Comparison of ENCODE assay signal across 8 mouse cellular contexts in the genomic region with DNA sequence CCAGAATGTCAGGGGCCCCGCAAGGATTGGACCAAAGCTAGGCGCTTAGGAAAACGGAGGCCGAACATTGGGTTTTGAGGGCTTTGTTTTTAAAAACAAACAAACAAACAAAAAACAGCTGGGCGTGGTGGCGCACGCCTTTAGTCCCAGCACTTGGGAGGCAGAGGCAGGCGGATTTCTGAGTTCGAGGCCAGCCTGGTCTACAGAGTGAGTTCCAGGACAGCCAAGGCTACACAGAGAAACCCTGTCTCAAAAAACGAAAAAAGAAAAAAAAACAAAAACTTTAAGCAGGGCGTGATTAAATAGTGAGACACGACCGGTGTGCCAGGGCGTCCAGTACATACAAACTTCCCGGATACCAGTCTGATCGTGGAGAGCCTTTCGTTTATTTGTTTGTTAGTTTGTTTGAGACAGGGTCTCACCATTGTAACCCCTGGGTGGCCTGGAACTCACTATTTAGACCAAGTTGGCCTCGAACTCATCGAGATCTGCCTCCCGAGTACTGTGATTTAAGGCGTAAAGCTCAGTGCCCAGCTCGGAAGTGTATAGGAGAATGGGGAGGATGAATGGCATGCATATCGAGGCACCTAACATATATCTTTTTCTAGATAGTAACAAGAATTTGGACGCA. TPM values are rescaled to one million over a fixed set of nuclear protein-coding genes. Genes with fewer than 3 reads are reported as not detected.
DNase-seq lines count a peak whose midpoint lies in the region; ATAC-seq and TF ChIP-seq lines count a peak whose summit lies in the region.

No protein-coding gene starts in this region.

- peaks cover 9% of the 10 kb centered on the region for H3K4me1 ChIP-seq in testis, adult 2 months (ENCODE audit: control insufficient read depth, insufficient read depth, low read length)
- peaks cover 41% of the 10 kb centered on the region for H3K4me1 ChIP-seq in limb, embryonic 14.5 days (ENCODE audit: control insufficient read depth, insufficient read depth, low read length)

- TF ChIP-seq CTCF in testis, adult 2 months (IDR thresholded peaks at IDR 0.05; ENCODE audit: control insufficient read depth, insufficient read depth, insufficient replicate concordance, low read depth, low read length): no peak

- 0 out of 2 replicates have a peak, but pooled peaks have one; percentile 1 for ATAC-seq in limb, embryonic 14.5 days (ENCODE audit: low FRiP score, low read depth)
- no peak for ATAC-seq in activated CD4-positive, CD25-positive, alpha-beta regulatory T cell, adult 4 months

- H3K27ac ChIP-seq in testis, adult 2 months (ENCODE audit: control insufficient read depth, insufficient read depth, low read depth, low read length): peak overlapping the region; percentile 74
- H3K27ac ChIP-seq in limb, embryonic 14.5 days (replicated peaks; ENCODE audit: low read depth, low read length): peak overlapping the region; percentile 87

- TF ChIP-seq POLR2A in testis, adult 2 months (IDR thresholded peaks at IDR 0.05; ENCODE audit: control insufficient read depth, low read depth, low read length): no peak
- TF ChIP-seq POLR2A in limb, embryonic 14.5 days (IDR thresholded peaks at IDR 0.05; ENCODE audit: borderline replicate concordance, extremely low read depth, insufficient read depth, insufficient read length): no peak

- no peaks in the 10 kb centered on the region for H3K9me3 ChIP-seq in limb, embryonic 14.5 days (ENCODE audit: control insufficient read depth, low read length)

- peak; percentile 62 for DNase-seq in cerebellum, adult 9-11 months
- no peak for DNase-seq in cerebellum, postnatal 4 days (ENCODE audit: low spot score in 2 of 2)
- DNase-seq in testis, postnatal 14 days (ENCODE audit: low spot score): no peak
- DNase-seq in limb, embryonic 14.5 days (ENCODE audit: low spot score): no peak
- peak; percentile 61 for DNase-seq in testis, postnatal 10 days (ENCODE audit: low spot score)
- no peak for DNase-seq in layer of hippocampus, adult 8-10 months (ENCODE audit: low spot score in 2 of 2)

- no peaks in the 10 kb centered on the region for H3K27me3 ChIP-seq in testis, adult 2 months (ENCODE audit: control insufficient read depth, insufficient read depth, low read length)
- no peaks in the 10 kb centered on the region for H3K27me3 ChIP-seq in limb, embryonic 14.5 days (ENCODE audit: control insufficient read depth, insufficient read depth, low read length)

- peak overlapping the region; percentile 90 for H3K4me3 ChIP-seq in testis, adult 2 months (ENCODE audit: control insufficient read depth, low read depth, low read length)
- peak overlapping the region; percentile 87 for H3K4me3 ChIP-seq in limb, embryonic 14.5 days (replicated peaks; ENCODE audit: low read length)

- peak overlapping the region; percentile 74 for H3K9ac ChIP-seq in limb, embryonic 14.5 days (ENCODE audit: low read depth, low read length, severe bottlenecking)

- peak overlapping the region; percentile 88 for H3K4me2 ChIP-seq in limb, embryonic 14.5 days (replicated peaks; ENCODE audit: low read depth, low read length, severe bottlenecking)

- H3K36me3 ChIP-seq in testis, adult 2 months (ENCODE audit: control insufficient read depth, insufficient read depth, low read length): no peaks in the 10 kb centered on the region
- peaks cover 30% of the 10 kb centered on the region for H3K36me3 ChIP-seq in limb, embryonic 14.5 days (ENCODE audit: control insufficient read depth, insufficient read depth, low read length)

- 24% methylated on average over 24 of the region's 24 CpGs for WGBS in limb, embryonic 14.5 days

RNA-seq across cellular contexts. Expression of a gene that starts 0.4 kb away (rescaled TPM):
- polyA plus RNA-seq in testis, adult 2 months (2012; rRNA removed): 54.7 and 67.6 TPM in 2 replicates
- 172 and 297 TPM in 2 replicates for polyA plus RNA-seq in limb, embryonic 14.5 days (2012; rRNA removed)
- 95.4 and 99.0 TPM in 2 replicates for polyA plus RNA-seq in limb, embryonic 14.5 days (2014; fragmentation: Nextera tagmentation; extraction: Ambion mirVana)
- total RNA-seq in layer of hippocampus, adult 8-10 months (2022): 100 to 1,000 TPM in 3 of 4 experiments, 10 to 100 TPM in 1; 82.9 to 123 (median 105) TPM
- polyA plus RNA-seq in activated CD4-positive, CD25-positive, alpha-beta regulatory T cell, adult 4 months (2017; shearing (Covaris generic)): 10 to 100 TPM; 32.7 to 33.0 TPM

RNA-seq across cellular contexts. Expression of a gene that starts 3.3 kb away (rescaled TPM):
- polyA plus RNA-seq in testis, adult 2 months (2012; rRNA removed): 4.2 and 5.6 TPM in 2 replicates
- polyA plus RNA-seq in limb, embryonic 14.5 days (2012; rRNA removed): 4.4 and 5.2 TPM in 2 replicates
- 0.77 and 0.98 TPM in 2 replicates for polyA plus RNA-seq in limb, embryonic 14.5 days (2014; fragmentation: Nextera tagmentation; extraction: Ambion mirVana)
- total RNA-seq in layer of hippocampus, adult 8-10 months (2022): 1 to 10 TPM; 2.9 to 3.8 (median 3.2) TPM
- polyA plus RNA-seq in activated CD4-positive, CD25-positive, alpha-beta regulatory T cell, adult 4 months (2017; shearing (Covaris generic)): not detected

RNA-seq across cellular contexts. Expression of a gene that starts 10.1 kb away (rescaled TPM):
- 166 and 210 TPM in 2 replicates for polyA plus RNA-seq in testis, adult 2 months (2012; rRNA removed)
- polyA plus RNA-seq in limb, embryonic 14.5 days (2012; rRNA removed): 887 and 919 TPM in 2 replicates
- 547 and 561 TPM in 2 replicates for polyA plus RNA-seq in limb, embryonic 14.5 days (2014; fragmentation: Nextera tagmentation; extraction: Ambion mirVana)
- total RNA-seq in layer of hippocampus, adult 8-10 months (2022): 100 to 1,000 TPM; 319 to 328 (median 325) TPM
- polyA plus RNA-seq in activated CD4-positive, CD25-positive, alpha-beta regulatory T cell, adult 4 months (2017; shearing (Covaris generic)): 100 to 1,000 TPM; 202 to 297 TPM

RNA-seq across cellular contexts. Expression of a gene that starts 13.3 kb away (rescaled TPM):
- 2.9 and 3.3 TPM in 2 replicates for polyA plus RNA-seq in testis, adult 2 months (2012; rRNA removed)
- polyA plus RNA-seq in limb, embryonic 14.5 days (2012; rRNA removed): 22.9 and 31.6 TPM in 2 replicates
- 13.7 and 15.2 TPM in 2 replicates for polyA plus RNA-seq in limb, embryonic 14.5 days (2014; fragmentation: Nextera tagmentation; extraction: Ambion mirVana)
- total RNA-seq in layer of hippocampus, adult 8-10 months (2022): 10 to 100 TPM in 3 of 4 experiments, 1 to 10 TPM in 1; 9.5 to 17.3 (median 14.4) TPM
- not detected for polyA plus RNA-seq in activated CD4-positive, CD25-positive, alpha-beta regulatory T cell, adult 4 months (2017; shearing (Covaris generic))

RNA-seq across cellular contexts. Expression of a gene that starts 13.6 kb away (rescaled TPM):
- 1.3 and 1.9 TPM in 2 replicates for polyA plus RNA-seq in testis, adult 2 months (2012; rRNA removed)
- 3.8 and 6.9 TPM in 2 replicates for polyA plus RNA-seq in limb, embryonic 14.5 days (2012; rRNA removed)
- 5.9 and 6.6 TPM in 2 replicates for polyA plus RNA-seq in limb, embryonic 14.5 days (2014; fragmentation: Nextera tagmentation; extraction: Ambion mirVana)
- total RNA-seq in layer of hippocampus, adult 8-10 months (2022): 1 to 10 TPM in 3 of 4 experiments, under 1 TPM in 1; 0.83 to 2.2 (median 1.3) TPM
- not detected for polyA plus RNA-seq in activated CD4-positive, CD25-positive, alpha-beta regulatory T cell, adult 4 months (2017; shearing (Covaris generic))

Comparison
In these comparisons a context has a peak if more than half of its experiments do, and no peak if none do; other contexts are left out.
1. DNase-seq: peak in cerebellum, adult 9-11 months (single experiment) and testis, postnatal 10 days (single experiment); none in cerebellum, postnatal 4 days (0 of 2), testis, postnatal 14 days (single experiment), limb, embryonic 14.5 days (single experiment) and layer of hippocampus, adult 8-10 months (0 of 2).